Mouse (Mus musculus): ENCODE data around the gene 4933427D14Rik. TPM values are rescaled to one million over a fixed set of nuclear protein-coding genes. Genes with fewer than 3 reads are reported as not detected.

The 4933427D14Rik gene
- polyA plus RNA-seq, 1 experiment from 2014 or later, result 20.6 TPM

- WGBS, result 68% methylated on average over 3 of the region's 3 CpGs
- Histone ChIP-seq H3K4me2 (no peak overlapping the region), H3K27ac (no peak overlapping the region), H3K9ac (no peak overlapping the region), H3K4me3 (no peak overlapping the region), H3K36me3 (no peaks in the 10 kb centered on the region), H3K4me1 (peaks cover 16% of the 10 kb centered on the region), H3K27me3 (no peaks in the 10 kb centered on the region), H3K9me3 (no peaks in the 10 kb centered on the region)
- no peak for ATAC-seq (ENCODE audit: insufficient number of reproducible peaks, insufficient read depth, low FRiP score, low TSS enrichment, low read depth)
Observed at GRCm38 (mm10) chr11:72125781-72126180, 81.5 kb downstream of the 4933427D14Rik start.

- H3K27me3 ChIP-seq, result no peaks in the 10 kb centered on the region
- 79% methylated on average over 4 of the region's 4 CpGs for WGBS
- no peak overlapping the region for H3K4me3 ChIP-seq
- no peaks in the 10 kb centered on the region for H3K4me1 ChIP-seq
- H3K27ac ChIP-seq, result no peak overlapping the region
- no peaks in the 10 kb centered on the region for H3K36me3 ChIP-seq
- H3K4me2 ChIP-seq, result no peak overlapping the region
- H3K9me3 ChIP-seq, result no peaks in the 10 kb centered on the region
- H3K9ac ChIP-seq, result no peak overlapping the region
- ATAC-seq (ENCODE audit: insufficient number of reproducible peaks, insufficient read depth, low FRiP score, low TSS enrichment, low read depth), result no peak
Observed at GRCm38 (mm10) chr11:72123531-72123930, 83.7 kb downstream of the 4933427D14Rik start.

- no peaks in the 10 kb centered on the region for H3K4me1 ChIP-seq
- H3K9me3 ChIP-seq, result no peaks in the 10 kb centered on the region
- no peak overlapping the region for H3K4me2 ChIP-seq
- no peak overlapping the region for H3K4me3 ChIP-seq
- ATAC-seq (ENCODE audit: insufficient number of reproducible peaks, insufficient read depth, low FRiP score, low TSS enrichment, low read depth), result no peak
- H3K36me3 ChIP-seq, result no peaks in the 10 kb centered on the region
- no peak overlapping the region for H3K9ac ChIP-seq
- WGBS, result 85% methylated on average over 6 of the region's 6 CpGs
- H3K27ac ChIP-seq, result no peak overlapping the region
- no peaks in the 10 kb centered on the region for H3K27me3 ChIP-seq
Observed at GRCm38 (mm10) chr11:72120354-72120753, 86.9 kb downstream of the 4933427D14Rik start.

- H3K27ac ChIP-seq, result no peak overlapping the region
- ATAC-seq (ENCODE audit: insufficient number of reproducible peaks, insufficient read depth, low FRiP score, low TSS enrichment, low read depth), result no peak
- H3K9ac ChIP-seq, result no peak overlapping the region
- H3K4me1 ChIP-seq, result no peaks in the 10 kb centered on the region
- no peak overlapping the region for H3K4me2 ChIP-seq
- no peaks in the 10 kb centered on the region for H3K27me3 ChIP-seq
- WGBS, result 78% methylated on average over 3 of the region's 3 CpGs
- no peaks in the 10 kb centered on the region for H3K9me3 ChIP-seq
- H3K36me3 ChIP-seq, result no peaks in the 10 kb centered on the region
- no peak overlapping the region for H3K4me3 ChIP-seq
Observed at GRCm38 (mm10) chr11:72118630-72119029, 88.6 kb downstream of the 4933427D14Rik start.

GRCm38 (mm10) chr11:72113296-72113695 lies 94.0 kb downstream of the 4933427D14Rik start:
- Histone ChIP-seq H3K36me3 (no peaks in the 10 kb centered on the region), H3K4me3 (no peak overlapping the region), H3K9me3 (no peaks in the 10 kb centered on the region), H3K4me1 (no peaks in the 10 kb centered on the region), H3K27me3 (no peaks in the 10 kb centered on the region), H3K4me2 (no peak overlapping the region), H3K9ac (no peak overlapping the region), H3K27ac (no peak overlapping the region)
- ATAC-seq (ENCODE audit: insufficient number of reproducible peaks, insufficient read depth, low FRiP score, low TSS enrichment, low read depth), result no peak
- WGBS, result 62% methylated on average over 4 of the region's 4 CpGs

GRCm38 (mm10) chr11:72110726-72111125 lies 96.5 kb downstream of the 4933427D14Rik start:
- Histone ChIP-seq H3K4me1 (no peaks in the 10 kb centered on the region), H3K9me3 (no peaks in the 10 kb centered on the region), H3K27ac (no peak overlapping the region), H3K9ac (no peak overlapping the region), H3K4me3 (no peak overlapping the region), H3K36me3 (no peaks in the 10 kb centered on the region), H3K4me2 (no peak overlapping the region), H3K27me3 (no peaks in the 10 kb centered on the region)
- no peak for ATAC-seq (ENCODE audit: insufficient number of reproducible peaks, insufficient read depth, low FRiP score, low TSS enrichment, low read depth)
- 57% methylated on average over 3 of the region's 3 CpGs for WGBS

- no peak for ATAC-seq (ENCODE audit: insufficient number of reproducible peaks, insufficient read depth, low FRiP score, low TSS enrichment, low read depth)
- Histone ChIP-seq H3K9ac (no peak overlapping the region), H3K4me1 (peaks cover 4% of the 10 kb centered on the region; the same call in 1 of the 2 replicates), H3K4me2 (no peak overlapping the region), H3K9me3 (no peaks in the 10 kb centered on the region), H3K27me3 (no peaks in the 10 kb centered on the region), H3K4me3 (no peak overlapping the region), H3K36me3 (no peaks in the 10 kb centered on the region), H3K27ac (no peak overlapping the region)
- WGBS, result 61% methylated on average over 8 of the region's 8 CpGs
Observed at GRCm38 (mm10) chr11:72104223-72104622, 103.0 kb downstream of the 4933427D14Rik start.

Other genes with a start within 250 kb of the 4933427D14Rik start
- 0.51 and 0.59 TPM in 2 replicates for gene Aipl1, start 169.9 kb downstream of the 4933427D14Rik start, polyA plus RNA-seq (2015; fragmentation: Nextera tagmentation; extraction: Ambion mirVana)
- gene Pimreg, start 165.4 kb downstream of the 4933427D14Rik start, polyA plus RNA-seq (2015; fragmentation: Nextera tagmentation; extraction: Ambion mirVana), result 102 and 128 TPM in 2 replicates
- 0.62 and 1.2 TPM in 2 replicates for gene Pitpnm3, start 71.7 kb downstream of the 4933427D14Rik start, polyA plus RNA-seq (2015; fragmentation: Nextera tagmentation; extraction: Ambion mirVana)
- gene Gm43951, start 619 bp downstream of the 4933427D14Rik start, polyA plus RNA-seq (2015; fragmentation: Nextera tagmentation; extraction: Ambion mirVana), result 0.52 and 0.84 TPM in 2 replicates
- 243 and 259 TPM in 2 replicates for gene Txndc17, start 88 bp upstream of the 4933427D14Rik start, polyA plus RNA-seq (2015; fragmentation: Nextera tagmentation; extraction: Ambion mirVana)
- gene Med31, start 8.1 kb upstream of the 4933427D14Rik start, polyA plus RNA-seq (2015; fragmentation: Nextera tagmentation; extraction: Ambion mirVana), result 50.3 and 55.3 TPM in 2 replicates
- 1.6 and 4.7 TPM in 2 replicates for gene Slc13a5, start 59.8 kb upstream of the 4933427D14Rik start, polyA plus RNA-seq (2015; fragmentation: Nextera tagmentation; extraction: Ambion mirVana)
- 2.2 and 2.3 TPM in 2 replicates for gene Xaf1, start 94.2 kb upstream of the 4933427D14Rik start, polyA plus RNA-seq (2015; fragmentation: Nextera tagmentation; extraction: Ambion mirVana)
- not detected in 2 replicates for gene Fbxo39, start 107.0 kb upstream of the 4933427D14Rik start, polyA plus RNA-seq (2015; fragmentation: Nextera tagmentation; extraction: Ambion mirVana)
- gene Tekt1, start 155.0 kb upstream of the 4933427D14Rik start, polyA plus RNA-seq (2015; fragmentation: Nextera tagmentation; extraction: Ambion mirVana), result 3.1 and 5.0 TPM in 2 replicates
- 25.1 and 26.7 TPM in 2 replicates for gene Smtnl2, start 204.3 kb upstream of the 4933427D14Rik start, polyA plus RNA-seq (2015; fragmentation: Nextera tagmentation; extraction: Ambion mirVana)
- 1.1 and 1.3 TPM in 2 replicates for gene Ggt6, start 228.1 kb upstream of the 4933427D14Rik start, polyA plus RNA-seq (2015; fragmentation: Nextera tagmentation; extraction: Ambion mirVana)
- gene Mybbp1a, start 233.9 kb upstream of the 4933427D14Rik start, polyA plus RNA-seq (2015; fragmentation: Nextera tagmentation; extraction: Ambion mirVana), result 162 and 174 TPM in 2 replicates

Data from embryonic facial prominence, embryonic 13.5 days (tissue).